Mouse (Mus musculus): ENCODE data around the gene Atcay.
A peak's percentile ranks its signal among the peaks of the same experiment; 100 is the strongest.

- TF ChIP-seq ZMIZ1 (IDR thresholded peaks at IDR 0.05; ENCODE audit: low read depth, low read length) (peak; percentile 59; the same call in 1 of the 2 replicates), ZNF384 (IDR thresholded peaks at IDR 0.05; ENCODE audit: low read depth, low read length) (no peak), MXI1 (IDR thresholded peaks at IDR 0.05; ENCODE audit: low read depth, low read length) (peak; percentile 96), GATA1 (IDR thresholded peaks at IDR 0.05; ENCODE audit: low read depth, low read length) (no peak), CTCF (IDR thresholded peaks at IDR 0.05 in 2 of 3, conservative IDR thresholded peaks at IDR 0.05 in 1 of 3; ENCODE audit: control insufficient read depth in 1 of 3, insufficient read depth in 1 of 3, low read depth in 2 of 3, low read length in 3 of 3, poor library complexity in 1 of 3, severe bottlenecking in 1 of 3) (no peak), MYB (IDR thresholded peaks at IDR 0.05; ENCODE audit: low read depth, low read length) (no peak), TBP (IDR thresholded peaks at IDR 0.05; ENCODE audit: low read depth, low read length) (0 out of 2 replicates have a peak, but pooled peaks have one; percentile 26), EP300 (IDR thresholded peaks at IDR 0.05; ENCODE audit: low read depth in 1 of 2, low read length in 2 of 2) (no peak), MEF2A (IDR thresholded peaks at IDR 0.05; ENCODE audit: extremely low read depth, insufficient replicate concordance, low read depth, low read length, poor library complexity, severe bottlenecking) (no peak), POLR2A (IDR thresholded peaks at IDR 0.05; ENCODE audit: control insufficient read depth in 1 of 2, insufficient read depth in 1 of 2, low read depth in 1 of 2, low read length in 2 of 2, poor library complexity in 1 of 2) (peak; percentile 55 to 76), MAX (IDR thresholded peaks at IDR 0.05; ENCODE audit: low read length) (peak; percentile 95)
These were observed 2.1 kb upstream of the Atcay start, which contains the start of gene Zfr2 for GRCm38 (mm10) chr10:81232580-81233225.

Measured in MEL (cell line).